Mouse (Mus musculus): Measurements from ENCODE around the gene Agbl4.

The Agbl4 gene

GRCm38 (mm10) chr4:110397618-110398045 is at the start of gene Agbl4:
Gene Agbl4 (plus strand): TSS chr4:110397661.
- peak; percentile 81 to 90 for DNase-seq

GRCm38 (mm10) chr4:110350856-110351177 is 46.6 kb upstream of the Agbl4 start:
- no peak for DNase-seq

DNA sequence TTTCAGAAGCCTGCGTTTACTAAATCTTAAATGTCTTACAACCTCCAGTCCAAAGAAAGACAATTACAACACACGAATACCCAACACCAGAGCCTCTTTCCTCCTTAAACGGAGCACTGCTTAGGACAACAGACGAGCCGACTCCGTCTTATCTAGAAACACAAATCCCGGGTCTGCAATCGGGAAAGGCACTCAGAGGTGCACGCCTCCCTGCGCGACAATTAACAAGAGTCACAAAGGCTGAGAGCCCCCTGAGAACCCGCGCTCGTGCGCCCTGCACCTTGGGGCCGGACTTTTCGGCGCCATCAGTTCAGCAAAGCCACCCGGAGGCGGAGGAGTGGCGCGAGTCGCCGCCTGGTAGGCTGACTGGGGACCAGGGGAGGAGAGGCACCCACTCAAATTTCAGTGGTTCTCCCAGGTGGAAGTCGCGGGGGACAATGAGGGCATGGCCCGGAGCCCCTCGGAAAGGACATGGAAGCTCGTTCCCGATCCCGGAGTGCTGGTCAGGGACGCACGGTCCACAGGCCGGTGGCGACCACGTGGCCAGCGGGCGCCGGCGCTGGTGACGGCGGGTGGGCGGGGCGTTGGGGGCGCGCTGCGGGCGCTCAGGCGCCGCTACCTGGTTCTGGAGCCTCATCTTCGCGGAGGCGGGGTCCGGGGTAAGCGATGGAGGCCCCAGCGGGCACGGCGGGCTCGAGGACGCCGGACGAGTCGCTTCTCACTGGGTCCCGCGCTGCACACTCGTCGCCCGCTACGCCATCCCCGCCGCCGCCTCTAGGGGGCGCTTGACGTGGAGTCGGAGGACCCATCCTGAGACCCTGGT is 46.1 kb upstream of the Agbl4 start, which contains the start of gene Elavl4:
Elavl4 (minus strand) TSS at position 732 of the 823 bp plus-strand sequence.
- peak; percentile 94 to 96 for DNase-seq

DNA sequence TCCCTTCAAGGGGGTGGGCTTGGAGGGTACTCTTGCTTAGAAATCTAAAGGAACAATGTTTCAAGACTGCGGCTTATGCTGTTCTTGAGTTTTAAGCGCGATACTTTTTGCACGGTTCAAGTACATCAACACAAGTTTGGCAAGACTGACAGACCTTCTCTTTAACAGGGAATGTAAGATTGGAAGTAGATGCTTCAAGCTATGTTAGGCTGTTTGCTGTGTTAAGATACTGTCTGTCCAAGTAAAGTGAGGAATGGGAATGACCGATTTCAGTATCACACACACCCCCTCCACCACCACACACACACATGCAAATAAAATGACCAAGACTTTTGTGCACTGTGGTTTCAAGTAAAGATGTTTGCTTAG is 45.5 kb upstream of the Agbl4 start:
- no peak for DNase-seq

DNA sequence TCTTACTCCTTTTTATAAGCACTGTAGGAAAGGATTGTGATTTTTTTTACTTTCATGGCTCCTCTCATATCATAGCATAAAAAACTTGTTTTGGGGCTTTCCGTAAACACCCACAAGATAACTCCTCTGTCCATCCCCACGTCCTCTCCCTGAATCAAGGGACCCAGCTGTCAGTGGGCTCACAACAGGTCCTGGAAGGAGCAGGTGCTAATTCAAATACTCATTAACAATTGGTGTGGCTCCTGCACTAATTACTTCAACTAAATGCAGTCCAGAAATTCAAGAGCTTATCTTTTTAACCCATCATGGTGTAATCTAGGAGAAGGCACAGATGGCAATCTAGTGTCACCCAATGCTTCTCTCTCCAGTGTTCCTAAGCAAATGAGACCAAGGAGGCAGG is 36.9 kb upstream of the Agbl4 start:
- peak; percentile 4 to 10 for DNase-seq

DNA sequence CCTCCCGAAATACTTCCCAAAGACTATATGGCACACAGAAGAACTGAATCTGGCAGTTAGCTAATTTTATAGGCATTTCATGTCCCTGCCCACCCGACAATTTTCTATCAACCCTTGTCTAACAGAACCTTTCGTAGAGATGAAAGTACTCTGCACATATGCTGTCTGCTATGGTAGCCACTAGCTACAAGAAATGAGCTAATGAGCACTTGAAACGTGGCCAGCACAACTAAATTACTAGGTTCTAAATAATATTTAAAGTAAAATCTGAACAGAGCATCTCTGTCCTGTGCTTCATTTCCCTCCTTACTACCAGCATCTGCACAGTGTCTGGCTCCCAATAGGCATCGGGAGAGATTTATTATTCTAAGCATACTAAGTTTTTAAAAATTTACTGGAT is 1.2 kb upstream of the Agbl4 start:
- DNase-seq: no peak

DNA sequence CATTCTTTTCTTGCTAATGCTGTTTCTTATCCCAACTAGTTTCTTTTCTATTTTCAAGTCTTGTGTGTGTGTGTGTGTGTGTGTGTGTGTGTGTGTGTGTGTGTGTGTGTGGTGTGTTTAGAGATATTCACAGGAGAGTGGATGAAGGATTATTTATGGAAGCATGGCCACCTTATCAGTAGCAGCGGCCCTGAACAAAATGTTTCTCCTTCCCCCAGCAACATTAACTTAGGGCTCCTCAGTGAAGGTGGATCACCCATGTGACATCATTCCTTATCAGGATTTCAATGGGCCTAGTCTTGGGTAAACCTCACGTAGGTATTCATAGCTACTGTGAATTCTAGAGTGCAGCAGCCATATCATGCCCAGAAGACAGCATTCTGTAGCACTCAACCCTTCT is 22.8 kb downstream of the Agbl4 start:
- no peak for DNase-seq

GRCm38 (mm10) chr4:110427653-110428052 is 30.2 kb downstream of the Agbl4 start:
- no peak for DNase-seq

- DNase-seq: peak; percentile 27 to 31
Measured at GRCm38 (mm10) chr4:110494371-110494770, 96.9 kb downstream of the Agbl4 start.

- DNase-seq: peak; percentile 6 to 20
Measured at GRCm38 (mm10) chr4:110529804-110530203, 132.3 kb downstream of the Agbl4 start.

DNA sequence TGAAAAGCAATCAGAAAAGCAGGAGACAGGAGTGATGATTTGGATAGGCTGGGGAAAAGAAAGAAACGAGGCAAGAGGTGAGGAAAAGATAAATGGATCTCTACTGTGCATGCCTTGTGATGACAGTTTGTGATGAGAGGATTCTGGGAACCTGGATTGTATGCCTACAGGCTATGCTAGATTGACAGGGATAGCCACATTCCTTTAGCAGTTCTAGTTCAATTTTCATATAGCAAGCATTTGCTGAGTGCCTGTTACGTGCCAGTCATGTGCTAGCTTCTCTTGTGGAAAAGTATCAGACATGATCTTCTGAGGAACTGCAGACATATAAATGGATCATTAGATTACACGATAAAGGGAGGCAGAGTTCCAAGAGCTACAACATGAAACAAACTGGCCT is 151.8 kb downstream of the Agbl4 start:
- DNase-seq: no peak

GRCm38 (mm10) chr4:110597726-110598283 is 200.3 kb downstream of the Agbl4 start:
- DNase-seq: no peak

DNA sequence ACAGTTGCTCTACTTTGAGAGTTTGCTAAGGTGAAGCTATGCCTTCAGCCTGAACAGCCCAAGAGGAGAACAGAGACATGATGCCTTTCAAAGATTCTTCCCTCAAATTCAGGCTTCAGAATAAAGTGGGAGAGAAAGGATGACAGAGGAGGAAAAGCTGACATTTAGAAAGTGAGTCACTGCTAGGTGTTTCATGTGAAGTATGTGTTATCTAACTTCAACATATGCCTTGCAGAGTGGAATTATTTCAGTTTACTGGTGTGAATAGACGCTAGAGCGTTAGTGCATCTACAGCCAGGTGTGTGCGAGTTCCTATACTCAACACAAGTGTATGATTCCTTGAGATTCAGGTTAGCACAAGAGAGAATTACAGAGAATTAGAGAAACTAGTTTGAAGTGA is 244.0 kb downstream of the Agbl4 start:
- no peak for DNase-seq

DNA sequence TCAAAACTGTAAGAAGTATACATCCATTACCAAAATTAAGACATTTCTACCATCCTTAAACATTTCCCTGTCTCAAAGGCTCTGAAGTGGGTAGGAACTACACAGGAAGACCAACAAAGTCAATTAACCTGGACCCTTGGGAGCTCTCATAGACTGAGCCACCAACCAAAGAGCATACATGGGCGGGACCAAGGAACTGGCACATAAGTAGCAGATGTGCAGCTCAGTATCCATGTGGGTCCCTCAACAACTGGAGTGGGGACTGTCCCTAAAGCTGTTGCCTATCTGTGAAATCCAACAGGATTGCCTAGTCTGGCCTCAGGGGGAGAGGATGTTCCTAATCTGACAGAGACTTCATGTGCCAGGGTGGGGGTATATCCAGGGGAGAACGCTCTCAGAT is 265.5 kb downstream of the Agbl4 start:
- DNase-seq: no peak

DNA sequence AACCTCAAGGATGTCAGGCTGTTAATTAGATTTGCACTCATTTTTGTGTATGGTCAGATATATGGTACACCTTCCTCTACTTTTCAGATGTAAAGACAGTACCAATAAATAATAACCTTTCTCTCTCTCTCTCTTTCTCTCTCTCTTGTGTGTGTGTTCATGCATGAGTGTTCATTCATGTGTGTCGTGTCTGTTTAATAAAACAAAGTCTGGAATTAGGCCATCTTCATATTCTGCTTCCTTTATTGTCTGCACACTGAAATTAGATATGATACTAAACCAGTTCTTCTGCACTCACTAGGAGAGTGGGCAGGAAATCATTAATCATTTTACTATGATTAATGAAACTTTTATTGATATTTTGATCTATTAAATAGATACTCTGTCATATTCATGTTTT is 276.7 kb downstream of the Agbl4 start:
- DNase-seq: no peak

GRCm38 (mm10) chr4:110735141-110735540 is 337.7 kb downstream of the Agbl4 start:
- DNase-seq: peak in 1 of 2 experiments; percentile 2

GRCm38 (mm10) chr4:110757941-110758340 is 360.5 kb downstream of the Agbl4 start:
- DNase-seq: no peak

- no peak for DNase-seq
Measured at GRCm38 (mm10) chr4:110788596-110788995, 391.1 kb downstream of the Agbl4 start.

- DNase-seq: peak; percentile 10 to 30
Measured at GRCm38 (mm10) chr4:110799902-110800301, 402.4 kb downstream of the Agbl4 start.

- no peak for DNase-seq
Measured at GRCm38 (mm10) chr4:110810947-110811346, 413.5 kb downstream of the Agbl4 start.

DNA sequence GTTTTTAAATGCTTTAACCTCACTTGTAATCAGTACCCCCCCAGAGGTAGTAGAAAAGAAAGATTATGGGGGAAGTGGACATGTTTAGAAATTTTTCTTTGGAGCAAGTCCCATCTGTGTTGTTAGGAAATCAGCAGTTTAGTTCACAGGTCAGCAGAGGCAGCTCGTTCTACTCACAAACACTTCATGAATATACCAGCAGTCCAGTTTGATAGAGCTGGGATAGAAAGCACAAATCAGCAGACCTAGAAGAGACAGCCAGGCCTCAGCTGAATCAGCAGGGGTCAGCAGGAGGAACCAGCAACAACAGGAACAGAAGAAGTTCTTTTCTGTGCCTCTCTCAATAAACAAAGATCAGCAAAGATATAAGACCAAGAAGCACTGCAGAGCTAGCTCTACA is 435.3 kb downstream of the Agbl4 start:
- DNase-seq: no peak

- peak; percentile 66 for DNase-seq
Measured at GRCm38 (mm10) chr4:110879719-110880443, 482.4 kb downstream of the Agbl4 start.

DNA sequence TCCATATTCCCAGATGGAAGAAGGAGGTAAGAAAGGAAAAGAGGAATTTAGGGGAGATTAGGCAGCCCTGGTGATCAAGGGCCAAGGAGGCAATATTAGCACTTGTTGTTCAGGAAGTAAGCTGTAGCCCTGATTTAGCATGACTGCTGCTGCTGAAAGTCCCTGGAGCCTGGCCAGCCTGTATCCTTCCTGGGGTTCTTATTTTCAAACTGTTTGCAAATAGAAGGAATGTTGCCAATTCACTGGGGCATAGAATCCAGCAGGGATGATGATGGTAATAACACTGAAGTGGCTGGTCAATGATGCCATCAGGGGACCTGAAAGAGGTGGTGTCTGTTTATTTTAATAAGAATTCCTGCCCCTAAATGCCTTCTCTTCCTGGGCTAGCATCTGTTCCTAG is 518.6 kb downstream of the Agbl4 start:
- peak; percentile 43 to 53 for DNase-seq

- DNase-seq: peak; percentile 8 to 13
Measured at GRCm38 (mm10) chr4:110916565-110916964, 519.1 kb downstream of the Agbl4 start.
